Mouse (Mus musculus): ENCODE data around the gene Syn2. TPM values are rescaled to one million over a fixed set of nuclear protein-coding genes. Genes with fewer than 3 reads are reported as not detected.

The Syn2 gene
- polyA plus RNA-seq, 1 experiment from 2014 or later, result 4.7 TPM

DNA sequence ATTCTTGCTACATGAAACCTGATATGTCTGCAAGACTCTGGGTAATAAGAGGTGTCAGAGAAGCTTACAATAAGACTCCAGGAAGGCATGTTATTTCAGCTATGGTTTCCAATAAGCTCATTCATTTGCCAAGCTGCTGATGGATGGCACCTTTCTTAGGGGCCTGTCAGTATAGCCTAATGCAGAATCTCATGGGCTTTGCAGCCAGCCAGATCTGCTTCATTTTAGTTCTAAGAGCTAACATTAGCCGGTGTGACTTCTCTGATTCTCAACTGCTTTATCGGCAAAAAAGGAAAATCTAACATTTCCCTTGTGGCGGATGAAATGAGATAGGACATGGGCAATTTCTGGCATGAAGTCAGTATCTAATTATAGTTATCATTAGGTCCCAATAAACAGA is 7.9 kb upstream of the Syn2 start:
- no peaks in the 10 kb centered on the region for H3K27me3 ChIP-seq (ENCODE audit: insufficient read depth, poor library complexity, severe bottlenecking)
- H3K4me3 ChIP-seq, result no peak overlapping the region
- 75% methylated on average over 3 of the region's 3 CpGs for WGBS
- H3K9me3 ChIP-seq, result no peaks in the 10 kb centered on the region
- H3K4me1 ChIP-seq (replicated peaks), result peaks cover 56% of the 10 kb centered on the region
- no peaks in the 10 kb centered on the region for H3K36me3 ChIP-seq
- peak overlapping the region; percentile 81 for H3K27ac ChIP-seq
- no peak for DNase-seq (ENCODE audit: low spot score)

DNA sequence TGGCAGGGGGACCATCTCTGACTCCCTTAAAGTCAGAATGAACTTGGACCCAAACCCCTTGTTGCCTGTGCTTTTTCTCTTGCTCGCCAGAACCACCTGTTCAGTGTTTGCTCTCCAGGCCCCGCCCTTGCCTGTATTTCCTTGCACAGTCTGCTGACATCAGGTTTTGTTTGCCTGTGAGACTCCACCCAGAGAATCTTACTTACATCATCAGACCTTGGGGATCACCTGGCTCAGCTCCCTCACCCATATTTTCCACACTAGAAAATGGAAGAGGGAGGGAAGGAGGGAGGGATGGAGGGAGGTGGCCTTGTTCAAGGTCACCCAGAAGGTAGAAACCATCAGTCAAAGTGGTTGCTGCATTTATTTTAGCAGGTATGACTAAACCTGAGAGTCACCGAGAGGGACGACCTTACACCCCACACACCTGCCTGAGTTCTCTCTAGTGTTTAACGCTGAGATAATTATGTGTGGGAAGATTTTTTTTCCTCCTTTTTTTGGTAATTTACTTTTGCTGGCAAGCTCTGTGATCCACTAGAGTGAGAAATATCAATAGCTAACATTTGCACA is 7.4 kb upstream of the Syn2 start:
- Histone ChIP-seq H3K4me1 (replicated peaks) (peaks cover 52% of the 10 kb centered on the region), H3K27ac (peak overlapping the region; percentile 81), H3K4me3 (no peak overlapping the region), H3K27me3 (ENCODE audit: insufficient read depth, poor library complexity, severe bottlenecking) (no peaks in the 10 kb centered on the region), H3K36me3 (no peaks in the 10 kb centered on the region), H3K9me3 (no peaks in the 10 kb centered on the region)
- DNase-seq (ENCODE audit: low spot score), result no peak
- WGBS, result 86% methylated on average over 5 of the region's 5 CpGs

DNA sequence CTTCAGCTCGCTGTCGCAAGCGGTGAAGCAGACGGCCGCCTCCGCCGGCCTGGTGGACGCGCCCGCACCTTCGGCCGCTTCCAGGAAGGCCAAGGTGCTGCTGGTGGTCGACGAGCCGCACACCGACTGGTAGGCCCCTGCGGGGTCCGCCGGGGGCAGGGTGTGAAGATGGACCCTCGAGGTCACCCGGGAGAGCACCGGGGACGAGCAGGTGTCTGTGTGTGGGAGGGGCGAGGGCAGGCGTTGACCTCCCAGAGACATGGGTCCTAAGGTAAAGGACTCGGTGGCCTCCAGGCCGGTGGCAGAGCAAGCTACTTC is 589 bp downstream of the Syn2 start:
- Histone ChIP-seq H3K9me3 (no peaks in the 10 kb centered on the region), H3K4me3 (peak overlapping the region; percentile 75), H3K27me3 (ENCODE audit: insufficient read depth, poor library complexity, severe bottlenecking) (peaks cover 46% of the 10 kb centered on the region), H3K36me3 (no peaks in the 10 kb centered on the region), H3K4me1 (replicated peaks) (peaks cover 13% of the 10 kb centered on the region), H3K27ac (peak overlapping the region; percentile 85)
- no peak for DNase-seq (ENCODE audit: low spot score)
- 3% methylated on average over 27 of the region's 27 CpGs for WGBS

DNA sequence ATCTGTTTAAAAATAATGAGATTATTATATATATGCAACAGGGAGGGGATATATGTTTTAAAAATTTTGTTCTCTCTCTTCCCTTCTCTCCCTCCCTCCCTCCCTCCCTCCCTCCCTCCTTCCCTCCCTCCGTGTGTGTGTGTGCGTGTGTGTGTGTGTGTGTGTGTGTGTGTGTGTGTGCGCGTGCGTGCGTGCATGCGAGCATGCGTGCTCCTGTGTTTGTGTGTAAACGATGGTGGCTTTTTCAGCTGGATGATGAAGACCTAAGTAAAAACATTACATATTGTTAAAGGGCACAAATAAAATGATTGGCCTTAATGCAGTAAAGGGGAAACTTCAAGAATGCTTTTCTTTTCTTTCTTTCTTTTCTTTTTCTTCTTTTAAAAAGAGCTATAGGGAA is 1.5 kb downstream of the Syn2 start:
- Histone ChIP-seq H3K4me1 (replicated peaks) (peaks cover 13% of the 10 kb centered on the region), H3K9me3 (no peaks in the 10 kb centered on the region), H3K27me3 (ENCODE audit: insufficient read depth, poor library complexity, severe bottlenecking) (peaks cover 46% of the 10 kb centered on the region), H3K27ac (no peak overlapping the region), H3K4me3 (no peak overlapping the region), H3K36me3 (no peaks in the 10 kb centered on the region)
- DNase-seq (ENCODE audit: low spot score), result no peak
- whole genome bisulfite sequencing, result 80% methylated on average over 9 of the region's 9 CpGs

DNA sequence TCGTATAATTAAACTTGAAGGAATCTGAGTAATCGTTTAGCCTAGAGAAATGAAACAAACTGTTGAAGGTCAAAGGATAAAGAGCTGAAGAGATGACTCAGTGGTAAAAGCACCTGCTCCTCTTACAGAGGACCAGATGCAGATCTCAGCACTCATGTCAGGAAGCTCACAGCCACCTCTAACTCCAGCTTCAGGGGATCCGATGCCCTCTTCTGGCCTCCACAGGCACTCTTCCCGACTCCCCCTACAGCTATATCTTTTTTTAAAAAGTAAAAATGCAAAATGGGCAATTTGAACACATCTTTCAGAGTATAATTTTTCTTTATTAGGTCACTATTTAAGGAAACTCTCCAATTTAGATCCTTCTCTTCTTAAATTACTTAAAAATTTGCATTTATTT is 6.7 kb downstream of the Syn2 start:
- no peak for DNase-seq (ENCODE audit: low spot score)
- Histone ChIP-seq H3K27me3 (ENCODE audit: insufficient read depth, poor library complexity, severe bottlenecking) (peaks cover 17% of the 10 kb centered on the region), H3K4me3 (no peak overlapping the region), H3K36me3 (no peaks in the 10 kb centered on the region), H3K27ac (no peak overlapping the region), H3K9me3 (no peaks in the 10 kb centered on the region), H3K4me1 (replicated peaks) (no peaks in the 10 kb centered on the region)
- WGBS, result 60% methylated on average over 4 of the region's 4 CpGs

DNA sequence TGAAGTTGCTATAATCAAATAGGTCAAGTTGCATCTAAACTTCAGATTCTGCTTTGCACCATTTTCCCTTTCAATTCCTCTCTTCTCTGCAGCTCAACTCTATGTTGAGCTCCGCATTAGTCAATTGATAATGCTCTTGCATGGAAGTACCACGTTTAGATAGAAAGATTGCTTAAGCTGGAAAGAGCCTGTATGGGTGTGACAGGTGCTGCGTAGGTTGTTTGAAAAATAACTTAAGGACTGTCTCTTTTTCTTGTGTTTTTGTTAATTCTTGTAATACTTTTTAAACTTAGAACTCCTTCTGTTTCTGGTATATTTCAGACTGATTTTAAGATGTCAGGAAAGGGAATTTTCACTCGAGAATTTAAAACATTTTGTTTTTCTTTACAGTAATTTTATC is 26.5 kb downstream of the Syn2 start:
- Histone ChIP-seq H3K36me3 (no peaks in the 10 kb centered on the region), H3K27ac (no peak overlapping the region), H3K4me3 (no peak overlapping the region), H3K4me1 (replicated peaks) (no peaks in the 10 kb centered on the region), H3K9me3 (no peaks in the 10 kb centered on the region), H3K27me3 (ENCODE audit: insufficient read depth, poor library complexity, severe bottlenecking) (no peaks in the 10 kb centered on the region)
- WGBS, result 73% methylated on average over 4 of the region's 4 CpGs
- no peak for DNase-seq (ENCODE audit: low spot score)

DNA sequence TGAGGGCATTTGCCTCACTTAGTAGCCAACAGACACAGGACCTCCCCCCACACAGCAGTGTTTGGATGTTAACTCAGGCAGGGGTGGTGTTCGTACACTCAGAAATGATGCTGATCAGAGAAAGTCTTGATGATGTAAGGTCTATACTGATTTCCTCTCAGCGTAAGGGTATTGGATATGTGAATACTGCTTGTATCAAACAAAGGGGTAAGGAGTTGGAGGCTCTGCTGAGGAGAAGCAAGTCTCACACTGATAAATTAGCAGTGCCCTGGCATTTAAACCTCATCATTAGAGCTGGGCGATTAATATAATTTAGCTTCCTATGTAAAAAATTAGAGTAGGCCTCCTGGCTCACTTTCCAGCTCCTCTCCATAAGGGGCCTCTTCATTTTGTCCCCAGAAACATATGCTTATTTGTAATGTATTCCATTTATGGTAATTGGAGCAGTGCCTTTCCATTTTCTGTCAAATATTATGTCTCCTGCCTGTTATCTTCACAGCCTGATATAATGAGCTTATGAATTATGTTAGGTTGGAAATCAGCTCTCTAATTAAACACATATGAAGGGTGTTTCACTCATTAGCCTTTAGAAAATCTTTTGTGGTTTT is 31.3 kb downstream of the Syn2 start:
- Histone ChIP-seq H3K9me3 (no peaks in the 10 kb centered on the region), H3K27ac (no peak overlapping the region), H3K4me3 (no peak overlapping the region), H3K36me3 (no peaks in the 10 kb centered on the region), H3K27me3 (ENCODE audit: insufficient read depth, poor library complexity, severe bottlenecking) (no peaks in the 10 kb centered on the region), H3K4me1 (replicated peaks) (no peaks in the 10 kb centered on the region)
- 89% methylated on average over 3 of the region's 3 CpGs for WGBS
- DNase-seq (ENCODE audit: low spot score), result no peak

DNA sequence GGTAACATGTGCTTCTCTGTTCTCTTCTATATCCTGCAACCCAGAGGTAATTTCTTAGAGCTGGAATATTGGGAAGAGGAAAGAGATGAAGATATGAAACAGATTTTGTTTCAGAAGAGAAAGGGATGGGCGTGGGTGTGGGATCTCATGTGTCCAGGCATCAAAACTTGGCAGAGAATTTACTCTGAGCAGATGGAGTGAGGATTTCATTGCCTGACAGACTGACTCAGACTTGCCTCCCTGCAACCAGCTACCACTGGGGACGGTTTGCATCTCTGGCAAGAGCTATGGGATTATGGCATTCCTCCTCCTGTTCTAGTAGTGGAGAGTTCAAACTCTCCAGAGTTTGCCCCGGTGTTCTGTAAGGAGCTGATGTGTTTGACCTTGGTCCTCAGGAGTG is 34.2 kb downstream of the Syn2 start:
- no peaks in the 10 kb centered on the region for H3K36me3 ChIP-seq
- 67% methylated on average over 3 of the region's 3 CpGs for WGBS
- no peak overlapping the region for H3K4me3 ChIP-seq

DNA sequence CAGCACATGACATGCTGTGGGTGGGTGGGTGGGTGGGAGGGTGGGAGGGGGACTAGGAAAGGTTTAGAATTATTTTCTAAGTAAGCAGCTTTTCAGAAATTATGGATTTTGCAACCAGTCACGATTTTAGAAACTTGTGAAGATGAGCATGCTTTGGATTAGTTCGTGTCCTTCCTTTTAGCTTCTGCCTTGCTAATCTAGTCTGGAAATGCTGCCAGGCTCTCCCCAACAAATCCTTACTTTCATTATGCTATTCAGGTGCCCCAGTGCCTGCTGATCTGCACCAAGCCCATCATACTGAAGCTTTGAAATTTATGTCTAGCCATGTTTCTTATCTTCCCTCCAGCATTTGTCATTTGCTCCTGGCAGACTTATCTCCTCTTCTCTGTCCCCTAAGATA is 34.8 kb downstream of the Syn2 start:
- no peak overlapping the region for H3K27ac ChIP-seq
- no peak for DNase-seq (ENCODE audit: low spot score)
- no peaks in the 10 kb centered on the region for H3K36me3 ChIP-seq
- 57% methylated on average over 2 of the region's 2 CpGs for WGBS
- no peaks in the 10 kb centered on the region for H3K27me3 ChIP-seq (ENCODE audit: insufficient read depth, poor library complexity, severe bottlenecking)
- H3K4me3 ChIP-seq, result no peak overlapping the region
- no peaks in the 10 kb centered on the region for H3K9me3 ChIP-seq
- no peaks in the 10 kb centered on the region for H3K4me1 ChIP-seq (replicated peaks)

More for the DNA sequence above, 34.2 kb downstream of the Syn2 start:
- Histone ChIP-seq H3K27ac (no peak overlapping the region), H3K9me3 (no peaks in the 10 kb centered on the region), H3K4me1 (replicated peaks) (no peaks in the 10 kb centered on the region), H3K27me3 (ENCODE audit: insufficient read depth, poor library complexity, severe bottlenecking) (no peaks in the 10 kb centered on the region)
- DNase-seq (ENCODE audit: low spot score), result no peak

DNA sequence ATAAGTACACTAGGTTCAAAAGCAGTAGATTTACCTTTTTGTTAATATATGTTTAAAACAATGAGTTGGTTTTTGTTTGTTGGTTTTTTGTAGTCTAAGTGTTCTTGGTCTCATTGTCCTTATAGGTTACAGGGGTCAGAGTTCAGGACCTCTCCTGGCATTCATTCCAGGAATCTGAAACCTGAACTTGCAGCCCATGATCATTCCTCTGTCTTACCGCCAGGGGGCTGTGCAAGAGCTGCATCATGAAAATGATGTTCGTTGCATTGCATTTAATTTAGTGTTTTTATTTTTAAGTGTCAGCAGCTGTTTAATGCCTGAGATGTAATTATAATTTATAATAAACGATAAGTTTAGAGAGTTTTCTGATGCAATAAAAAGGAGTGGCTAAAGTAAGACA is 40.1 kb downstream of the Syn2 start:
- peak; percentile 20 for DNase-seq (ENCODE audit: low spot score)
- Histone ChIP-seq H3K27me3 (ENCODE audit: insufficient read depth, poor library complexity, severe bottlenecking) (no peaks in the 10 kb centered on the region), H3K27ac (no peak overlapping the region), H3K4me3 (no peak overlapping the region), H3K36me3 (no peaks in the 10 kb centered on the region), H3K9me3 (no peaks in the 10 kb centered on the region), H3K4me1 (replicated peaks) (peaks cover 4% of the 10 kb centered on the region; the same call in 1 of the 2 replicates)
- WGBS, result 42% methylated on average over 3 of the region's 3 CpGs

DNA sequence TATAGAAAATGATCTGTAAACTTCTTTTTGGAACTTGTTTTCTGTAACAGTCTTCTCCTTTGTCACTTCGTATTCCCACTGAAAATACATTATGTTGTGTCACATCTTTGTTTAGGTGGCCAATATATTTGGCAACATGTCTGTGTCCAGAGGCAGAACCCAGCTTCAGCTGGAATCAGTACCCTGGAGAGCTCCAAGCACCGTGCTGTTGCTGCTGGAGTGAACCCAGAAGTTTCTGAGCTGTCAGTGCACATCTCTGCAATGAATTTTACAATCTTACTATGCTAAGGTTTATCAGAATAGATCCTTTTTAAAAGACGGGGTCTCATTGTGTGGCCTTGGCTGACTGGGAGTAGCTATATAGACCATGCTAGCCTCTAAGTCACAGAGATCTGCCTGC is 44.1 kb downstream of the Syn2 start:
- DNase-seq (ENCODE audit: low spot score), result peak; percentile 41
- no peaks in the 10 kb centered on the region for H3K27me3 ChIP-seq (ENCODE audit: insufficient read depth, poor library complexity, severe bottlenecking)
- no peak overlapping the region for H3K27ac ChIP-seq
- H3K36me3 ChIP-seq, result no peaks in the 10 kb centered on the region
- no peak overlapping the region for H3K4me3 ChIP-seq
- H3K9me3 ChIP-seq, result no peaks in the 10 kb centered on the region
- peaks cover 7% of the 10 kb centered on the region; the same call in 1 of the 2 replicates for H3K4me1 ChIP-seq (replicated peaks)
- 41% methylated on average over 3 of the region's 3 CpGs for WGBS

DNA sequence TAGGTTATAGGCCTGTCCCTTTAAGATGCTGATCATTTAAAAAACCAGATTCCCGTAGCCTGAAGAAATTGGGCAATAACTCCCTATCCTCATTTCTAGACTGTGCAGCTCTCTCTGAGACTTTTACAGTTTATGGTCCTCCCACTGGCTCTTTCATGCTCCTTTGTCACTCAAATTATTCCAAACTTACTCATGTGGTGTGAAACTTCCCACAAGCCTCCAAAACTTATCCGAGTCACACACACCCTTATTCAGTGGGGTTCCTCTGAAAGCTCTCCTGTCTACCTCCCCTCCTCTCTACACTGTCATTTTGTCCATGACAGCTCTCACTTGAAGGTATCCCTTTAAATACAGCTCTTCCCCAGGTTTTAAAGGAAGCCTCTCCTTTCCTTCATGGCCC is 46.4 kb downstream of the Syn2 start:
- DNase-seq (ENCODE audit: low spot score), result no peak
- Histone ChIP-seq H3K4me3 (no peak overlapping the region), H3K27me3 (ENCODE audit: insufficient read depth, poor library complexity, severe bottlenecking) (no peaks in the 10 kb centered on the region), H3K36me3 (no peaks in the 10 kb centered on the region), H3K9me3 (no peaks in the 10 kb centered on the region), H3K27ac (no peak overlapping the region), H3K4me1 (replicated peaks) (peaks cover 7% of the 10 kb centered on the region; the same call in 1 of the 2 replicates)
- 86% methylated on average over 2 of the region's 2 CpGs for WGBS

DNA sequence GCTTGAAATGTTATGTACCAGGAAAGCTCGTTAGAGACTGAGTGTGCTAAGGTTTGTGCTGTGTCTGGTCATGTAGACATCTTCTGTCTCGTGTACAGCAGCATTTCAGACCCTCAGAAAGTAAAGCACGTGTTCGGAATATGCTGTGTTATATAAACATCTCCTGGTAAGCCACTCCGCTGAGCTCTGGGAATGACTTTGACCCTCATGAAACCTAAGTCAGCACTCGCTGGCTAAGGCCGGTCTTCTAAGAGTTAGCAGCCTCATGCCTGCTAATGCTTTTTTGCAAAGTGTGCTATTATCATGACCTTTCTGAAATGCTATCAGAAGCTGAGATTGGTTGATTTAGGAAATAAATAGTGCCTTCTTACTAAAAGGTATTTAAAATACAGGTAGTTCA is 56.4 kb downstream of the Syn2 start:
- Histone ChIP-seq H3K27ac (no peak overlapping the region), H3K9me3 (no peaks in the 10 kb centered on the region), H3K27me3 (ENCODE audit: insufficient read depth, poor library complexity, severe bottlenecking) (no peaks in the 10 kb centered on the region), H3K4me1 (replicated peaks) (no peaks in the 10 kb centered on the region), H3K36me3 (no peaks in the 10 kb centered on the region), H3K4me3 (no peak overlapping the region)
- no peak for DNase-seq (ENCODE audit: low spot score)
- 86% methylated on average over 7 of the region's 7 CpGs for WGBS

DNA sequence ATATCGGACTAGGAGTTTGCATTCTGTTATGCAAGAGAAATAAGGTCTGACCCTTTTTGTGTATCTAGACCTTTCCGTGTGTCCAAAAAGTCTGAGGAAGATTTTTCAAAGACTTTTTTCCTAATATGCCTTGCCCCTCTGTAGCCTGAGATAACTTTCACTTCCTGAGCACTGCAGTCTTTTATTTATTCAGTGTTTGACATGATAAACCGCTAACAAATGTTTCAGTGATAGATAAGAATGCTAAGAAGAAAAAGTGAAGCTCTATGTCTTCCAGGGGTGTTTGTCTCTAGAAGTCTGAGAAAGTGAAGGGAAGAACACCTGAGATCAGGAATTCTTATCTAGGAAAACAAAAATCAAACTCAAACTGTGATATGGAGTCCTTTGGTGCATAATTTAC is 66.1 kb downstream of the Syn2 start:
- WGBS, result 83% methylated on average over 3 of the region's 3 CpGs
- DNase-seq (ENCODE audit: low spot score), result no peak
- no peak overlapping the region for H3K4me3 ChIP-seq

More for the DNA sequence above, 66.1 kb downstream of the Syn2 start:
- no peak overlapping the region for H3K27ac ChIP-seq
- H3K9me3 ChIP-seq, result no peaks in the 10 kb centered on the region
- H3K4me1 ChIP-seq (replicated peaks), result no peaks in the 10 kb centered on the region
- H3K27me3 ChIP-seq (ENCODE audit: insufficient read depth, poor library complexity, severe bottlenecking), result no peaks in the 10 kb centered on the region
- no peaks in the 10 kb centered on the region for H3K36me3 ChIP-seq

All from hindbrain, embryonic 10.5 days (tissue).